Mouse (Mus musculus): ENCODE data around the gene Hmcn1. TPM values are rescaled to one million over a fixed set of nuclear protein-coding genes. Genes with fewer than 3 reads are reported as not detected.

Hmcn1 gene
- polyA plus RNA-seq, 1 experiment from 2014 or later, result 20.4 TPM

- ATAC-seq (ENCODE audit: insufficient number of reproducible peaks, low FRiP score, low TSS enrichment, low read depth), result no peak
- Histone ChIP-seq H3K4me1 (peaks cover 4% of the 10 kb centered on the region; the same call in 1 of the 2 replicates), H3K4me3 (no peak overlapping the region), H3K9ac (no peak overlapping the region), H3K36me3 (no peaks in the 10 kb centered on the region), H3K4me2 (no peak overlapping the region), H3K27me3 (no peaks in the 10 kb centered on the region), H3K9me3 (no peaks in the 10 kb centered on the region), H3K27ac (no peak overlapping the region)
- WGBS, result 43% methylated on average over 9 of the region's 9 CpGs
These were observed 72.4 kb downstream of the Hmcn1 start for GRCm38 (mm10) chr1:150920860-150921259.

GRCm38 (mm10) chr1:150920276-150920675 is 73.0 kb downstream of the Hmcn1 start:
- H3K4me1 ChIP-seq, result peaks cover 4% of the 10 kb centered on the region; the same call in 1 of the 2 replicates
- no peak for ATAC-seq (ENCODE audit: insufficient number of reproducible peaks, low FRiP score, low TSS enrichment, low read depth)
- 41% methylated on average over 6 of the region's 6 CpGs for WGBS
- H3K9ac ChIP-seq, result no peak overlapping the region
- H3K9me3 ChIP-seq, result no peaks in the 10 kb centered on the region
- H3K27ac ChIP-seq, result no peak overlapping the region
- no peak overlapping the region for H3K4me2 ChIP-seq
- no peaks in the 10 kb centered on the region for H3K27me3 ChIP-seq
- H3K36me3 ChIP-seq, result no peaks in the 10 kb centered on the region
- H3K4me3 ChIP-seq, result no peak overlapping the region

GRCm38 (mm10) chr1:150914936-150915335 is 78.3 kb downstream of the Hmcn1 start:
- ATAC-seq (ENCODE audit: insufficient number of reproducible peaks, low FRiP score, low TSS enrichment, low read depth), result no peak
- H3K27ac ChIP-seq, result no peak overlapping the region
- 59% methylated on average over 2 of the region's 2 CpGs for WGBS

GRCm38 (mm10) chr1:150913586-150914136 is 79.6 kb downstream of the Hmcn1 start:
- WGBS, result 68% methylated on average over 5 of the region's 5 CpGs
- Histone ChIP-seq H3K4me1 (0 out of 2 replicates have a peak, but pooled peaks cover 5% of the 10 kb centered on the region), H3K4me2 (no peak overlapping the region), H3K4me3 (no peak overlapping the region), H3K9me3 (no peaks in the 10 kb centered on the region), H3K36me3 (no peaks in the 10 kb centered on the region), H3K27ac (no peak overlapping the region), H3K27me3 (no peaks in the 10 kb centered on the region), H3K9ac (no peak overlapping the region)
- ATAC-seq (ENCODE audit: insufficient number of reproducible peaks, low FRiP score, low TSS enrichment, low read depth), result no peak

More at GRCm38 (mm10) chr1:150914936-150915335, 78.3 kb downstream of the Hmcn1 start:
- Histone ChIP-seq H3K27me3 (no peaks in the 10 kb centered on the region), H3K9ac (no peak overlapping the region), H3K9me3 (no peaks in the 10 kb centered on the region), H3K4me2 (no peak overlapping the region), H3K4me3 (no peak overlapping the region), H3K36me3 (no peaks in the 10 kb centered on the region), H3K4me1 (0 out of 2 replicates have a peak, but pooled peaks cover 5% of the 10 kb centered on the region)

GRCm38 (mm10) chr1:150909642-150910041 is 83.6 kb downstream of the Hmcn1 start:
- Histone ChIP-seq H3K4me3 (no peak overlapping the region), H3K27me3 (no peaks in the 10 kb centered on the region), H3K27ac (no peak overlapping the region), H3K9ac (no peak overlapping the region), H3K4me1 (0 out of 2 replicates have a peak, but pooled peaks cover under 1% of the 10 kb centered on the region), H3K36me3 (no peaks in the 10 kb centered on the region), H3K4me2 (no peak overlapping the region), H3K9me3 (no peaks in the 10 kb centered on the region)
- no peak for ATAC-seq (ENCODE audit: insufficient number of reproducible peaks, low FRiP score, low TSS enrichment, low read depth)
- 81% methylated on average over 2 of the region's 2 CpGs for WGBS

GRCm38 (mm10) chr1:150893677-150894188 is 99.5 kb downstream of the Hmcn1 start:
- Histone ChIP-seq H3K9me3 (no peaks in the 10 kb centered on the region), H3K9ac (no peak overlapping the region), H3K27me3 (no peaks in the 10 kb centered on the region), H3K4me3 (no peak overlapping the region), H3K4me2 (no peak overlapping the region), H3K27ac (no peak overlapping the region), H3K36me3 (no peaks in the 10 kb centered on the region), H3K4me1 (peaks cover 3% of the 10 kb centered on the region; the same call in 1 of the 2 replicates)
- no peak for ATAC-seq (ENCODE audit: insufficient number of reproducible peaks, low FRiP score, low TSS enrichment, low read depth)
- 45% methylated on average over 5 of the region's 5 CpGs for WGBS

GRCm38 (mm10) chr1:150890017-150890416 is 103.2 kb downstream of the Hmcn1 start:
- Histone ChIP-seq H3K27ac (no peak overlapping the region), H3K9me3 (no peaks in the 10 kb centered on the region), H3K4me1 (0 out of 2 replicates have a peak, but pooled peaks cover 2% of the 10 kb centered on the region), H3K9ac (no peak overlapping the region), H3K4me3 (no peak overlapping the region), H3K36me3 (no peaks in the 10 kb centered on the region), H3K4me2 (no peak overlapping the region), H3K27me3 (no peaks in the 10 kb centered on the region)
- no peak for ATAC-seq (ENCODE audit: insufficient number of reproducible peaks, low FRiP score, low TSS enrichment, low read depth)
- WGBS, result 69% methylated on average over 4 of the region's 4 CpGs

- no peaks in the 10 kb centered on the region for H3K27me3 ChIP-seq
- H3K9ac ChIP-seq, result no peak overlapping the region
- no peak overlapping the region for H3K27ac ChIP-seq
- H3K4me2 ChIP-seq, result no peak overlapping the region
- no peaks in the 10 kb centered on the region for H3K36me3 ChIP-seq
- 0 out of 2 replicates have a peak, but pooled peaks cover 2% of the 10 kb centered on the region for H3K4me1 ChIP-seq
- WGBS, result 57% methylated on average over 1 of the region's 1 CpGs
- H3K9me3 ChIP-seq, result no peaks in the 10 kb centered on the region
- no peak overlapping the region for H3K4me3 ChIP-seq
- ATAC-seq (ENCODE audit: insufficient number of reproducible peaks, low FRiP score, low TSS enrichment, low read depth), result no peak
These were observed 107.0 kb downstream of the Hmcn1 start for GRCm38 (mm10) chr1:150886267-150886666.

- Histone ChIP-seq H3K27me3 (no peaks in the 10 kb centered on the region), H3K27ac (no peak overlapping the region), H3K9me3 (no peaks in the 10 kb centered on the region), H3K4me1 (0 out of 2 replicates have a peak, but pooled peaks cover 2% of the 10 kb centered on the region), H3K4me3 (no peak overlapping the region), H3K9ac (no peak overlapping the region), H3K36me3 (no peaks in the 10 kb centered on the region), H3K4me2 (no peak overlapping the region)
- WGBS, result 51% methylated on average over 7 of the region's 7 CpGs
- no peak for ATAC-seq (ENCODE audit: insufficient number of reproducible peaks, low FRiP score, low TSS enrichment, low read depth)
These were observed 114.8 kb downstream of the Hmcn1 start for GRCm38 (mm10) chr1:150878421-150878820.

GRCm38 (mm10) chr1:150877920-150878319 is 115.3 kb downstream of the Hmcn1 start:
- ATAC-seq (ENCODE audit: insufficient number of reproducible peaks, low FRiP score, low TSS enrichment, low read depth), result no peak
- Histone ChIP-seq H3K4me3 (no peak overlapping the region), H3K27ac (no peak overlapping the region), H3K27me3 (no peaks in the 10 kb centered on the region), H3K9ac (no peak overlapping the region), H3K9me3 (no peaks in the 10 kb centered on the region), H3K4me1 (0 out of 2 replicates have a peak, but pooled peaks cover 2% of the 10 kb centered on the region), H3K36me3 (no peaks in the 10 kb centered on the region), H3K4me2 (no peak overlapping the region)
- WGBS, result 49% methylated on average over 4 of the region's 4 CpGs

GRCm38 (mm10) chr1:150874025-150874424 is 119.2 kb downstream of the Hmcn1 start:
- no peaks in the 10 kb centered on the region for H3K9me3 ChIP-seq
- no peak for ATAC-seq (ENCODE audit: insufficient number of reproducible peaks, low FRiP score, low TSS enrichment, low read depth)
- no peaks in the 10 kb centered on the region for H3K36me3 ChIP-seq
- no peak overlapping the region for H3K4me2 ChIP-seq
- 84% methylated on average over 5 of the region's 5 CpGs for WGBS
- H3K4me1 ChIP-seq, result 0 out of 2 replicates have a peak, but pooled peaks cover 2% of the 10 kb centered on the region
- H3K4me3 ChIP-seq, result no peak overlapping the region
- H3K9ac ChIP-seq, result no peak overlapping the region
- H3K27ac ChIP-seq, result no peak overlapping the region
- no peaks in the 10 kb centered on the region for H3K27me3 ChIP-seq

- H3K27ac ChIP-seq, result no peak overlapping the region
- no peak overlapping the region for H3K4me2 ChIP-seq
- whole genome bisulfite sequencing, result 47% methylated on average over 6 of the region's 6 CpGs
- H3K36me3 ChIP-seq, result no peaks in the 10 kb centered on the region
- H3K9me3 ChIP-seq, result no peaks in the 10 kb centered on the region
- H3K27me3 ChIP-seq, result no peaks in the 10 kb centered on the region
- H3K4me3 ChIP-seq, result no peak overlapping the region
- no peak overlapping the region for H3K9ac ChIP-seq
- ATAC-seq (ENCODE audit: insufficient number of reproducible peaks, low FRiP score, low TSS enrichment, low read depth), result no peak
- 0 out of 2 replicates have a peak, but pooled peaks cover 2% of the 10 kb centered on the region for H3K4me1 ChIP-seq
These were observed 120.0 kb downstream of the Hmcn1 start for GRCm38 (mm10) chr1:150873231-150873630.
